Mouse (Mus musculus) central nervous system, embryonic 18 days (tissue): Measurements from ENCODE around the gene Ubap2. TPM values are rescaled to one million over a fixed set of nuclear protein-coding genes. Genes with fewer than 3 reads are reported as not detected.

Experiments
- polyA plus RNA-seq: library from polyadenylated mRNA; depleted of rRNA; stranded (reverse); fragments of >200 nt; gene quantifications from 2 replicates; pipeline ENCODE4 v1.2.3, GENCODE M21; 2012; rRNA removed

Gene Ubap2
- polyA plus RNA-seq, result 32.4 and 39.1 TPM in 2 replicates

GRCm38 (mm10) chr4:41274980-41275850 lies at the start of gene Ubap2:
Gene Ubap2 (minus strand): TSS chr4:41275144.

DNA sequence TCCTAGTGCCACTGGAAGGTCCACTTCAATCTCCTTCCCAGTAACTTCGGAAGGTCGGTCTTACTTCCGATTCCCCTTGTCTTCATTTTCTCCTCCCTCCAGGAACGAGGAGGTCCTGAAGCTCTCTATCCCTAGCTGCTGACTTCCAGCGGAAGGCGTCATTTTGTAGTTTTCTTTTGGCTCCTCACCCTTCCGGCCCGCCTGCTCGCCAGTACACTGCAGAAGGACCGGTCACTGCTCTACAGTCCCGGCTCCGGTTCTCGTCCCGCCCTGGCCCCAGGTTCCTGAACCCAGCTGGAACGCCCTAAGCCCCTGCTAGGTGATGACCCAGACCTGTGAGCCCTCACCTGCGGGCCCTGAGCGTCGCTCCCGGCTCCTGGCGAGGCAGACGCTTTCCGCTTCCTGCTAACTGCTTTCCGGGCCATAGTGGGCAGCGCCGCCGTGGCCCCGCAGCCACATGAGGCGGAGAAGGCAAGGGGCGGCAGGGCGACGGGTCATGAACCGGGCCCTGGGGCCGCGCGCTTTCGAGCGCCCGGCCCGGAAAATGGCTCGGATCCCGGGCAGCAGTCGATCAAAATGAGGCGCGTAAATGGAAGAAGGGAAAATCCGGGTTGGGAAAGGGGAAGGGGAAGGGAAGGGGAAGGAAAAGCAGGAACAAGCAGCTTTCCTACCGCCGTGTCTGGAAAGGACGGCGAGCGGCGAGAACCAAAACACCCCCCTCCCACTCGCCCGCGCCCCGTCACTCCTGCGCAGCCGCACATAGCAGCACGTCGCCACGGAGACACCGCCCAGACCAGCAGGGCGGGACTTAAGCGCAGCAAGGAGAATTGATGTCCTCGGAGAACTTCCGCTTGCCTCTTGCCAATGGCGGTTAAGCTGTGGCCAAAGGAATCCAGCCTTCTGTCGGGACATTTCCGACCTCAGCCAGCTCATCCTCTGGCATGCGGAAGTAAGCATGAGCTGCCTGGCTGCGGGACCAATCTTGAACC lies 39.5 kb upstream of the Ubap2 start, which contains the start of gene Dcaf12:
TSS of gene Dcaf12 (minus strand) at position 749 of the 989 bp plus-strand sequence.

Other genes starting within 250 kb of the Ubap2 start
- 0.12 TPM in 1 of 2 replicates, not detected in the other for gene Aqp7, start 227.0 kb downstream of the Ubap2 start, polyA plus RNA-seq
- 0.47 and 1.5 TPM in 2 replicates for gene Aqp3, start 177.0 kb downstream of the Ubap2 start, polyA plus RNA-seq
- gene Nol6, start 150.7 kb downstream of the Ubap2 start, polyA plus RNA-seq, result 50.3 and 55.3 TPM in 2 replicates
- gene Ube2r2, start 139.4 kb downstream of the Ubap2 start, polyA plus RNA-seq, result 150 and 160 TPM in 2 replicates
- 48.0 and 48.1 TPM in 2 replicates for gene Dcaf12, start 39.7 kb upstream of the Ubap2 start, polyA plus RNA-seq
- gene Ubap1, start 73.9 kb upstream of the Ubap2 start, polyA plus RNA-seq, result 43.7 and 48.9 TPM in 2 replicates
- 2.0 and 2.1 TPM in 2 replicates for gene Kif24, start 189.7 kb upstream of the Ubap2 start, polyA plus RNA-seq
- 77.3 and 78.1 TPM in 2 replicates for gene Nudt2, start 190.0 kb upstream of the Ubap2 start, polyA plus RNA-seq
- gene AI464131, start 227.9 kb upstream of the Ubap2 start, polyA plus RNA-seq, result 7.1 and 8.6 TPM in 2 replicates
- gene 1110017D15Rik, start 242.2 kb upstream of the Ubap2 start, polyA plus RNA-seq, result 12.6 and 14.2 TPM in 2 replicates